Mouse (Mus musculus) cerebellum, adult 2 months (tissue): Measurements from ENCODE around the gene Arhgef19. TPM values are rescaled to one million over a fixed set of nuclear protein-coding genes. Genes with fewer than 3 reads are reported as not detected.

Experiments used
- DNase-seq, 2 experiments: peaks; one replicate each; pipeline ENCODE4 v3.0.0; 2021
- H3K27ac ChIP-seq: fragments of 200-500 bp; 2 replicates; pipeline ENCODE4 v1.5.1; 2012; ENCODE audit warnings: low read length, control low read depth, inconsistent platforms; ENCODE audit not compliant: insufficient read depth
- H3K27me3 ChIP-seq: fragments of 200-500 bp; 2 replicates; pipeline ENCODE4 v1.6.1; 2012; ENCODE audit warnings: inconsistent platforms, mild to moderate bottlenecking, low read length, moderate library complexity; ENCODE audit not compliant: control insufficient read depth, insufficient read depth
- H3K4me1 ChIP-seq: fragments of 200-500 bp; 2 replicates; pipeline ENCODE4 v1.6.1; 2011; ENCODE audit warnings: low read length; ENCODE audit not compliant: control insufficient read depth, insufficient read depth
- H3K4me3 ChIP-seq: fragments of 200-500 bp; replicated peaks from 2 replicates; pipeline ENCODE3; 2011; ENCODE audit warnings: mild to moderate bottlenecking, low read depth, low read length, control low read depth; ENCODE audit not compliant: insufficient read depth
- CTCF ChIP-seq: fragments of 200-500 bp; IDR thresholded peaks from 2 replicates; pipeline ENCODE4 v1.5.1; 2011; ENCODE audit warnings: low read depth, mild to moderate bottlenecking, control low read depth, low read length, moderate library complexity, borderline replicate concordance; ENCODE audit not compliant: insufficient read depth
- POLR2A ChIP-seq: fragments of 200-500 bp; IDR thresholded peaks from 2 replicates; pipeline ENCODE4 v1.6.1; 2011; ENCODE audit warnings: low read length, control low read depth, borderline replicate concordance; ENCODE audit not compliant: insufficient read depth
- WGBS: fragments of 180-500 bp; shearing (Covaris S2); methylation state at CpG from one replicate; pipeline ENCODE4 v1.1.7; 2018; 5-methylcytosine and 5-hydroxymethylcytosine counted together
- polyA plus RNA-seq: library from polyadenylated mRNA; depleted of rRNA; stranded (reverse); fragments of >200 nt; gene quantifications from 2 replicates; pipeline ENCODE4 v1.2.3, GENCODE M21; 2012

The Arhgef19 gene
- polyA plus RNA-seq, 1 experiment: 15.0 TPM

GRCm38 (mm10) chr4:141295774-141296186 lies 56.5 kb downstream of the Arhgef19 start:
- WGBS: 16% methylated on average over 8 of the region's 15 CpGs
- H3K27me3 ChIP-seq: no peaks in the 10 kb centered on the region; the same call in 1 of the 2 replicates

GRCm38 (mm10) chr4:141297934-141298333 lies 58.6 kb downstream of the Arhgef19 start:
- Histone ChIP-seq H3K4me1 (no peaks in the 10 kb centered on the region), H3K27me3 (no peaks in the 10 kb centered on the region; the same call in 1 of the 2 replicates), H3K4me3 (no peak overlapping the region), H3K27ac (no peak overlapping the region)
- no peak for TF ChIP-seq CTCF
- TF ChIP-seq POLR2A: no peak
- 73% methylated on average over 7 of the region's 7 CpGs for WGBS
- no peak for DNase-seq

More at GRCm38 (mm10) chr4:141295774-141296186, 56.5 kb downstream of the Arhgef19 start:
- no peak overlapping the region for H3K4me3 ChIP-seq
- no peaks in the 10 kb centered on the region; the same call in 1 of the 2 replicates for H3K4me1 ChIP-seq
- TF ChIP-seq POLR2A (no peak), CTCF (no peak)
- H3K27ac ChIP-seq: no peak overlapping the region
- no peak for DNase-seq

DNA sequence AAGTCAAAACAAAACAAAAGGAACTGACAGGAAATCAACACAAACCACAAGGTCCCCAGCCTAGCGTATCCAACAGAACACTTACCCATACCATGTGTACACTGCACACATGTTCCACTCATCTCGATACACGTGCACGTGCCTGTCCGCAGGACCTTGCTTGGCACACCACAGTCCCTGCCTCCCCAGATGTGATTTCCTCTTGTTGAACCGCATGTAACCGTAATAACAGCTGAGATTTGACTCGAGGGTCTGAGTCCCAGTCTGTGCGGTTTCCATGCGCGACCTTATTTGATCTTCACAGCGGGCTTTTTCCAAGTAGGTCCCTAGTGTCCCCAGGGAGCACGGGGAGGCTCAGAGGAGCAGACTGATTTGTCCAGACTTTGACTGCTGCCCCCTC lies 60.1 kb downstream of the Arhgef19 start:
- Histone ChIP-seq H3K4me3 (no peak overlapping the region), H3K27ac (no peak overlapping the region), H3K27me3 (no peaks in the 10 kb centered on the region; the same call in 1 of the 2 replicates), H3K4me1 (no peaks in the 10 kb centered on the region)
- DNase-seq: no peak
- TF ChIP-seq POLR2A (no peak), CTCF (no peak)
- WGBS: 68% methylated on average over 13 of the region's 13 CpGs

GRCm38 (mm10) chr4:141300196-141300595 lies 60.9 kb downstream of the Arhgef19 start:
- WGBS: 53% methylated on average over 4 of the region's 4 CpGs
- Histone ChIP-seq H3K27ac (no peak overlapping the region), H3K4me1 (no peaks in the 10 kb centered on the region), H3K27me3 (no peaks in the 10 kb centered on the region; the same call in 1 of the 2 replicates), H3K4me3 (no peak overlapping the region)
- DNase-seq: no peak
- TF ChIP-seq POLR2A: no peak
- no peak for TF ChIP-seq CTCF

DNA sequence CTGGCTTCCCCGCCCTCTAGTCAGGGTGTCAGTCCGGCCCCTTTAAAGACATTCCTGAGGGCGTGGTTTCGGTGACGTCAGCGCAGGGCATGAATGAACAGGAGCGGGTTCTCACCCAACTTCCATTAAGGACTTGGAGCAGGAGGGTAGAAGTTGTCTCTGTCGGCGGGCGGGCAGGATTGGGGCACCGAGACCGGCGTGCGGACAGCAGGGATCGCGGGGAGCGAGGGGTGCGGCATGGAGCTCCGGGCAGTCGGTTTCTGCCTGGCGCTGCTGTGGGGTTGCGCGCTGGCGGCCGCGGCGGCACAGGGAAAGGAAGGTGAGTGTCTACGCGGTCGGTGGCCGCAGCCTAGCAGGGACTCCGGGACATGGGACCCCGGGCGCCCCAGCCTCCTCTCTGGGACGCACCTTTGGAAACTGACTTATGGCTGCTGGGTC lies 61.8 kb downstream of the Arhgef19 start, which contains the start of gene Epha2:
Gene Epha2, plus strand, starts transcription at position 125 of the 438 bp plus-strand sequence.
- no peaks in the 10 kb centered on the region; the same call in 1 of the 2 replicates for H3K27me3 ChIP-seq
- no peak within 1 kb of the TSS for H3K27ac ChIP-seq
- under 1% methylated on average over 35 of the region's 35 CpGs for WGBS
- no peaks in the 10 kb centered on the region for H3K4me1 ChIP-seq
- peak; percentile 80 for DNase-seq
- H3K4me3 ChIP-seq: peak within 1 kb of the TSS; percentile 90
- no peak for TF ChIP-seq CTCF
- peak; percentile 43; the same call in 1 of the 2 replicates for TF ChIP-seq POLR2A

DNA sequence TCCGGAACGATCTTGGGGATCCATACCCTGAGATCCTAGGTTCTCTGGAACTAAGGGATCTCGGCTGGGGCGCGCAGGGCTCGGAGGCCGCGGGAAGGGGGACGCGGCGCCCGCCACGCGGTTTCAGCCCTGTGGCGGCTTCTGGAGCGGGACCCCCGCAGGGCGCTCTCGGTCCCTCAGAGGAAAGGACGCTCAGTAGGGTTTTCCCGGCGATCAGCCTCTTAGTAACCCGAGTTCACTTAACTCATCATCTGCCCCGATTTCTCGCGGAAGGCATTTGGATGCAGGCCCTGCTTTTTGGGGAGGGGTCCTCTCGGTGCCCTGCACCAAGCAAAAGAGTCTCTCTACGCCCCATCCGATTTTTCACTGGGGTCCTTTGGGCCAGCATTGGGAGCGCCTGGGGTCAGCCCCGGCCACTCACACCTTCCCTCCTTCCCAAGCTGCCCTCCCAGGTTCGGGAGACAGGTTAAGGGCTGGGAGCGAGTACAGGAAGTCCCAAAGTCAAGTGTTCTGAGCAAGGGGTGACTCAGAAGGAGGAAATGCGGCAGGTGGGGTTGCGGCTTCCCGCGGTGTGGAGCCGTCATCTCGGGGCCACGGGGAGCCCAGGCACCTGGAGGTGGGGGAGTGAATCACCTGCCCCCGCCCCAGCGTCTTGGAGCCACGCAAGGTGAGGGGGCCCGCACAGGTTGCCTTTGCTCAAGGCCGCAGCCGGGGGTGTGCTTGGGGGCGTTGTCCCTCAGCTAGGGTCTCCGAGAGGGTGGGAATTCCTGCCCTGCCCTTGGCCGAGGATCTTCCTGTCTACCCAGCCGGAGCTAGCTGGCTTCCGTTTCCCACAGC lies 62.5 kb downstream of the Arhgef19 start:
- Histone ChIP-seq H3K27me3 (no peaks in the 10 kb centered on the region; the same call in 1 of the 2 replicates), H3K27ac (no peak overlapping the region), H3K4me1 (no peaks in the 10 kb centered on the region), H3K4me3 (peak overlapping the region; percentile 90)
- DNase-seq: no peak
- no peak for TF ChIP-seq CTCF
- TF ChIP-seq POLR2A: no peak
- WGBS: 3% methylated on average over 50 of the region's 51 CpGs

- no peaks in the 10 kb centered on the region for H3K4me1 ChIP-seq
- H3K27me3 ChIP-seq: no peaks in the 10 kb centered on the region; the same call in 1 of the 2 replicates
- DNase-seq: no peak
- 45% methylated on average over 27 of the region's 27 CpGs for WGBS
- peak overlapping the region; percentile 14 for H3K4me3 ChIP-seq
- no peak overlapping the region for H3K27ac ChIP-seq
- TF ChIP-seq CTCF (no peak), POLR2A (no peak)
Measured at GRCm38 (mm10) chr4:141302428-141303401, 63.4 kb downstream of the Arhgef19 start.
